Mouse (Mus musculus): ENCODE results near the gene Ppp2r2d. TPM values are rescaled to one million over a fixed set of nuclear protein-coding genes. Genes with fewer than 3 reads are reported as not detected.

Ppp2r2d gene
- polyA plus RNA-seq, 1 experiment from 2014 or later, result 12.2 TPM

DNA sequence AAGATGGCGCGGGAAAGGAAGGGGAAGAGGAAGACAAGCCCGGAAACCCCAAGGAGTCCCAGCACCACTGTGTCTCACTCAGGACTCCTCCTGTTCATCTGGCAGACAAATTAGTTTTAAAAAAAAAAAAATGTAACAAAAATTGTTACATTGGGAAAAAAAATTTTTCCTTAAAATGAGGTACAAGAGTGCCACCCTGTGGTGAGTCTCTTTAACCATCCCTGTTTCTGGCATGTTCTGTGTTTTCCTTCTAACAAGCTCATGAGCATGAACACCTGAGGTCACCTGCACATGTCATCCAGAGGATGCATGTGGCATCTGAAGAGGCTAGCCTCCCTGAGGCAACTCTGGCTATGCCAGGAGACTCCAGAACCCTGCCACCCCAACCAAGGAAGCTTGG lies 10.9 kb upstream of the Ppp2r2d start:
- no peak overlapping the region for H3K9ac ChIP-seq (ENCODE audit: low read length)
- WGBS, result 92% methylated on average over 3 of the region's 3 CpGs
- H3K27me3 ChIP-seq (ENCODE audit: control insufficient read depth, insufficient read depth, low read length), result no peaks in the 10 kb centered on the region
- no peak overlapping the region for H3K4me3 ChIP-seq (replicated peaks; ENCODE audit: low read length)
- ATAC-seq (ENCODE audit: insufficient read depth, low FRiP score), result no peak
- H3K9me3 ChIP-seq (replicated peaks; ENCODE audit: control insufficient read depth, low read length), result no peaks in the 10 kb centered on the region
- H3K4me1 ChIP-seq (ENCODE audit: control insufficient read depth, insufficient read depth, low read length), result no peaks in the 10 kb centered on the region
- H3K4me2 ChIP-seq (ENCODE audit: low read depth, low read length), result no peak overlapping the region
- H3K36me3 ChIP-seq (ENCODE audit: control insufficient read depth, insufficient read depth, low read length), result 0 out of 2 replicates have a peak, but pooled peaks cover 4% of the 10 kb centered on the region
- no peak overlapping the region for H3K27ac ChIP-seq (ENCODE audit: low read length)

GRCm38 (mm10) chr7:138840594-138841021 lies 5.3 kb upstream of the Ppp2r2d start:
- H3K36me3 ChIP-seq (ENCODE audit: control insufficient read depth, insufficient read depth, low read length), result 0 out of 2 replicates have a peak, but pooled peaks cover 4% of the 10 kb centered on the region
- WGBS, result 36% methylated on average over 4 of the region's 4 CpGs
- H3K4me2 ChIP-seq (ENCODE audit: low read depth, low read length), result no peak overlapping the region
- no peak overlapping the region for H3K9ac ChIP-seq (ENCODE audit: low read length)
- no peak overlapping the region for H3K27ac ChIP-seq (ENCODE audit: low read length)
- H3K27me3 ChIP-seq (ENCODE audit: control insufficient read depth, insufficient read depth, low read length), result no peaks in the 10 kb centered on the region
- H3K4me3 ChIP-seq (replicated peaks; ENCODE audit: low read length), result no peak overlapping the region
- 0 out of 2 replicates have a peak, but pooled peaks have one; percentile 30 for ATAC-seq (ENCODE audit: insufficient read depth, low FRiP score)
- H3K9me3 ChIP-seq (replicated peaks; ENCODE audit: control insufficient read depth, low read length), result no peaks in the 10 kb centered on the region
- peaks cover 17% of the 10 kb centered on the region for H3K4me1 ChIP-seq (ENCODE audit: control insufficient read depth, insufficient read depth, low read length)

DNA sequence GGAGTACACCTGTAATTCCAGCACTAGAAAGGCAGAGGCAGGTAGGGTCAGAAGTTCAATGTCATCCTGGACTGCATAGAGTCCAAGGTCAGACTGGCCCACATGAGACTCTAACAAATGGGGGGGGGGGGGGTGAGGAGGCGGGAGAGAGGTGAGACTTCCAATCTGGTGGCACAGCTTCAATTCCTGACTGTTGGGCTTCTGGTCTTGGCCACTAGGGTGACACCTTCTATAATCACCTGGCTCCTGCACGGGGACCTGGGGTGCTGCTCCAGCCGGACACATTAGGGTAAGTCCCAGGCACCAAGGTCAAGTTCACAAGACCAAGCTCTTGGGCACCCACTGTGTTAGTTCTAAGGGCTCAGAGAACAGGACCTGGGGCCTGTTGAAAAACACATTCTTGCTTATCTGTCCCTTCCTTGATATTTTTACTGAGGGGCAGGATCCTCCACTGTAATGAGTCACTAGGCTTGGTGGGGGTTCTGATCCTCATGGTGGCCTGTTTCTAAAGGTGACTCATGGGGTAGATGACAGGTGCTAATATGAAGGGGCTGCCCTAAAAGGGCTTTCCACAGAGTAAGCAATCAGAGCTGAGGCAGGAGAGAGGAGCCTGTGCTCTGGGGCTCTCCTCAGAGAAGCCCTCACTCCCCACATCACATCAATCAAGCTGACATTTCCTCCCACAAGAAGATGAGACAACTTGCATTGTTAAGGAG lies 4.3 kb upstream of the Ppp2r2d start:
- no peak overlapping the region for H3K4me2 ChIP-seq (ENCODE audit: low read depth, low read length)
- no peak overlapping the region for H3K27ac ChIP-seq (ENCODE audit: low read length)
- no peaks in the 10 kb centered on the region for H3K36me3 ChIP-seq (ENCODE audit: control insufficient read depth, insufficient read depth, low read length)
- 60% methylated on average over 3 of the region's 3 CpGs for WGBS
- H3K27me3 ChIP-seq (ENCODE audit: control insufficient read depth, insufficient read depth, low read length), result no peaks in the 10 kb centered on the region
- no peak overlapping the region for H3K9ac ChIP-seq (ENCODE audit: low read length)
- no peak overlapping the region for H3K4me3 ChIP-seq (replicated peaks; ENCODE audit: low read length)
- no peaks in the 10 kb centered on the region for H3K9me3 ChIP-seq (replicated peaks; ENCODE audit: control insufficient read depth, low read length)
- H3K4me1 ChIP-seq (ENCODE audit: control insufficient read depth, insufficient read depth, low read length), result peaks cover 17% of the 10 kb centered on the region
- no peak for ATAC-seq (ENCODE audit: insufficient read depth, low FRiP score)

GRCm38 (mm10) chr7:138843421-138843820 lies 2.5 kb upstream of the Ppp2r2d start:
- H3K27me3 ChIP-seq (ENCODE audit: control insufficient read depth, insufficient read depth, low read length), result no peaks in the 10 kb centered on the region
- H3K36me3 ChIP-seq (ENCODE audit: control insufficient read depth, insufficient read depth, low read length), result no peaks in the 10 kb centered on the region
- H3K4me1 ChIP-seq (ENCODE audit: control insufficient read depth, insufficient read depth, low read length), result peaks cover 30% of the 10 kb centered on the region
- 94% methylated on average over 4 of the region's 4 CpGs for WGBS
- no peak overlapping the region for H3K4me2 ChIP-seq (ENCODE audit: low read depth, low read length)
- no peak overlapping the region for H3K27ac ChIP-seq (ENCODE audit: low read length)
- no peak for ATAC-seq (ENCODE audit: insufficient read depth, low FRiP score)
- no peak overlapping the region for H3K4me3 ChIP-seq (replicated peaks; ENCODE audit: low read length)
- no peak overlapping the region for H3K9ac ChIP-seq (ENCODE audit: low read length)
- no peaks in the 10 kb centered on the region for H3K9me3 ChIP-seq (replicated peaks; ENCODE audit: control insufficient read depth, low read length)

DNA sequence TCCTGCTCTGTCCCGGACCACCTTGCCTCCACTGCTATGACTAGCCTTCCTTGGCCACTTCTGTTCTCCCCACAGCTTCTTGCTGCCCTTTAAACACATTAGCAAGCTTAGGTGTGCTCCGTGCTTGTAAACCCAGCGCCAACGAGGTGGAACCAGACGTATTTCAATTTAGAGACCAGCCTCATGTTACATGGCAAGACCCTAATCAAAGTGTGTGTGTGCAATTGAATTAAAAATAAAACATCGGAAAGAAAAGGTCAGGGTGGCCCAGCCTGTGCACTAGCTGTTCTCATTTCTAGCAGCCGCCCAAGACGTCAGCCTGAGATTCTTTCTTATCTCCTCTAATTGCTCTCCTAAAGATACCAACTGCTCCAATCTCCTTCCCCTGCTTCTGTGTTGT lies 768 bp upstream of the Ppp2r2d start:
- no peaks in the 10 kb centered on the region for H3K9me3 ChIP-seq (replicated peaks; ENCODE audit: control insufficient read depth, low read length)
- no peak overlapping the region for H3K27ac ChIP-seq (ENCODE audit: low read length)
- H3K36me3 ChIP-seq (ENCODE audit: control insufficient read depth, insufficient read depth, low read length), result no peaks in the 10 kb centered on the region
- WGBS, result 35% methylated on average over 8 of the region's 8 CpGs
- H3K27me3 ChIP-seq (ENCODE audit: control insufficient read depth, insufficient read depth, low read length), result no peaks in the 10 kb centered on the region
- ATAC-seq (ENCODE audit: insufficient read depth, low FRiP score), result no peak
- peak overlapping the region; percentile 60 for H3K4me2 ChIP-seq (ENCODE audit: low read depth, low read length)
- H3K9ac ChIP-seq (ENCODE audit: low read length), result peak overlapping the region; percentile 38; the same call in 1 of the 2 replicates
- H3K4me3 ChIP-seq (replicated peaks; ENCODE audit: low read length), result peak overlapping the region; percentile 98
- peaks cover 36% of the 10 kb centered on the region for H3K4me1 ChIP-seq (ENCODE audit: control insufficient read depth, insufficient read depth, low read length)

GRCm38 (mm10) chr7:138846502-138846991 lies 668 bp downstream of the Ppp2r2d start:
- Histone ChIP-seq H3K27ac (ENCODE audit: low read length) (peak overlapping the region; percentile 96), H3K36me3 (ENCODE audit: control insufficient read depth, insufficient read depth, low read length) (no peaks in the 10 kb centered on the region), H3K4me2 (ENCODE audit: low read depth, low read length) (peak overlapping the region; percentile 86), H3K4me3 (replicated peaks; ENCODE audit: low read length) (peak overlapping the region; percentile 98), H3K9me3 (replicated peaks; ENCODE audit: control insufficient read depth, low read length) (no peaks in the 10 kb centered on the region), H3K27me3 (ENCODE audit: control insufficient read depth, insufficient read depth, low read length) (no peaks in the 10 kb centered on the region), H3K4me1 (ENCODE audit: control insufficient read depth, insufficient read depth, low read length) (peaks cover 36% of the 10 kb centered on the region), H3K9ac (ENCODE audit: low read length) (peak overlapping the region; percentile 98)
- ATAC-seq (ENCODE audit: insufficient read depth, low FRiP score), result peak; percentile 83
- WGBS, result 1% methylated on average over 58 of the region's 61 CpGs

DNA sequence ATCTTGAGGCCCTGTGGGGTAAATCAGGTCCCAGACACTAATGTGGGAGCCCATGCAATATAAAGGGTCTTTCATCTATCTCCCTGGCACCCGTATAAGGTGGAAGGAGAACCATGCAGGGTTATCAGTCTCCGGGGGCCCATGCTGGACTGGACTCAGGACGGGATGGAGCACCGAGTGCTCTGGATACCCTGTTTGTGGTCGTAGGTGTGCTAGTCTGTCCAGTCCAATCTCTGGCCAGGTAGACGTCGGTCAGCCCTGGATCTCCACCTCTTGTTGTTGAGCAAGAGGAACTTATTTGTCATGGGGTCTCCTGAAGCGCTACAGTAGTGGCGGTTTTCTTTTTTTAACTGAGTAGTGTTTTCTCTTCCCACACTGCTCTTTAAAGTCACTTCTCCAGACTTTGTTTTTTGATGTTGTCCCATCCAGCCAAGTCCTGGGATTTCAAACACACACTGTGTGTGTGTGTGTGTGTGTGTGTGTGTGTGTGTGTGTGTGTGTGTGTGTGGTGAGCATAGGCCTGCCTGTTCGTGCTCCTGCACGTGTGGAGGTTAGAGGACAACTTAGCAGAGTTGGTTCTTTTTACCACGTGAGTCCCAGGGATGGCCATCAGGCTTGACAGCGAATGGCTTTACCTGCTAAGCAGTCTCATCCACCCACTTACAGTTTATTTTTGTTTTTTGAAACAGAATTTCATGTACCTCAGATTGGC lies 1.6 kb downstream of the Ppp2r2d start:
- H3K9ac ChIP-seq (ENCODE audit: low read length), result peak overlapping the region; percentile 98
- H3K27me3 ChIP-seq (ENCODE audit: control insufficient read depth, insufficient read depth, low read length), result no peaks in the 10 kb centered on the region
- no peaks in the 10 kb centered on the region for H3K9me3 ChIP-seq (replicated peaks; ENCODE audit: control insufficient read depth, low read length)
- peaks cover 36% of the 10 kb centered on the region for H3K4me1 ChIP-seq (ENCODE audit: control insufficient read depth, insufficient read depth, low read length)
- peak overlapping the region; percentile 98 for H3K4me3 ChIP-seq (replicated peaks; ENCODE audit: low read length)
- no peak overlapping the region for H3K27ac ChIP-seq (ENCODE audit: low read length)
- WGBS, result 32% methylated on average over 13 of the region's 13 CpGs
- peak overlapping the region; percentile 86 for H3K4me2 ChIP-seq (ENCODE audit: low read depth, low read length)
- ATAC-seq (ENCODE audit: insufficient read depth, low FRiP score), result no peak
- H3K36me3 ChIP-seq (ENCODE audit: control insufficient read depth, insufficient read depth, low read length), result no peaks in the 10 kb centered on the region

GRCm38 (mm10) chr7:138848028-138848920 lies 2.4 kb downstream of the Ppp2r2d start:
- ATAC-seq (ENCODE audit: insufficient read depth, low FRiP score), result no peak
- Histone ChIP-seq H3K9me3 (replicated peaks; ENCODE audit: control insufficient read depth, low read length) (no peaks in the 10 kb centered on the region), H3K4me1 (ENCODE audit: control insufficient read depth, insufficient read depth, low read length) (peaks cover 36% of the 10 kb centered on the region), H3K27ac (ENCODE audit: low read length) (no peak overlapping the region), H3K9ac (ENCODE audit: low read length) (no peak overlapping the region), H3K36me3 (ENCODE audit: control insufficient read depth, insufficient read depth, low read length) (no peaks in the 10 kb centered on the region), H3K27me3 (ENCODE audit: control insufficient read depth, insufficient read depth, low read length) (no peaks in the 10 kb centered on the region), H3K4me2 (ENCODE audit: low read depth, low read length) (peak overlapping the region; percentile 86), H3K4me3 (replicated peaks; ENCODE audit: low read length) (peak overlapping the region; percentile 98)
- 75% methylated on average over 7 of the region's 7 CpGs for WGBS

Measured in stomach, embryonic 16.5 days (tissue).